Mouse (Mus musculus) hindbrain, embryonic 12.5 days (tissue): ENCODE measurements around the gene Olfr716. TPM values are rescaled to one million over a fixed set of nuclear protein-coding genes. Genes with fewer than 3 reads are reported as not detected.
"Not testable (repeated sequence)": the region's sequence is repeated elsewhere in the genome, so short reads cannot be mapped to it uniquely, and the experiment has no call there.

ENCODE experiments used
- ATAC-seq: fragments of 200-750 bp; cut with Nextera tagmentation; 2 replicates; pipeline ENCODE4 v1.8.0; 2017; ENCODE audit warnings: moderate TSS enrichment; ENCODE audit not compliant: low FRiP score
- H3K27ac ChIP-seq: fragments of 300-500 bp; sonication (generic); 2 replicates; pipeline ENCODE4 v1.5.1; 2016; ENCODE audit warnings: mild to moderate bottlenecking
- H3K27me3 ChIP-seq: fragments of 300-500 bp; sonication (generic); 2 replicates; pipeline ENCODE4 v1.6.1; 2016; ENCODE audit warnings: mild to moderate bottlenecking
- H3K36me3 ChIP-seq: fragments of 300-500 bp; sonication (generic); 2 replicates; pipeline ENCODE4 v1.6.1; 2016; ENCODE audit warnings: mild to moderate bottlenecking
- H3K4me1 ChIP-seq: fragments of 300-500 bp; sonication (generic); 2 replicates; pipeline ENCODE4 v1.6.1; 2016
- H3K4me2 ChIP-seq: fragments of 300-500 bp; sonication (generic); replicated peaks from 2 replicates; pipeline ENCODE4 v1.6.1; 2016; ENCODE audit warnings: mild to moderate bottlenecking
- H3K4me3 ChIP-seq: fragments of 300-500 bp; sonication (generic); 2 replicates; pipeline ENCODE4 v1.5.1; 2016; ENCODE audit warnings: mild to moderate bottlenecking
- H3K9ac ChIP-seq: fragments of 300-500 bp; sonication (generic); 2 replicates; pipeline ENCODE4 v1.6.1; 2016; ENCODE audit warnings: mild to moderate bottlenecking, moderate library complexity
- H3K9me3 ChIP-seq: fragments of 300-500 bp; sonication (generic); replicated peaks from 2 replicates; pipeline ENCODE4 v1.6.1; 2016; ENCODE audit warnings: mild to moderate bottlenecking
- WGBS: fragments of 180-500 bp; shearing (Covaris S2); methylation state at CpG from one replicate; pipeline ENCODE4 v1.1.7; 2016; 5-methylcytosine and 5-hydroxymethylcytosine counted together
- polyA plus RNA-seq: library from polyadenylated mRNA; unstranded; fragments of >200 nt; fragmentation: Nextera tagmentation; extraction: Ambion mirVana; gene quantifications from 2 replicates; pipeline ENCODE4 v1.2.1, GENCODE M21; 2016

Gene Olfr716
- not detected in 2 replicates for polyA plus RNA-seq

DNA sequence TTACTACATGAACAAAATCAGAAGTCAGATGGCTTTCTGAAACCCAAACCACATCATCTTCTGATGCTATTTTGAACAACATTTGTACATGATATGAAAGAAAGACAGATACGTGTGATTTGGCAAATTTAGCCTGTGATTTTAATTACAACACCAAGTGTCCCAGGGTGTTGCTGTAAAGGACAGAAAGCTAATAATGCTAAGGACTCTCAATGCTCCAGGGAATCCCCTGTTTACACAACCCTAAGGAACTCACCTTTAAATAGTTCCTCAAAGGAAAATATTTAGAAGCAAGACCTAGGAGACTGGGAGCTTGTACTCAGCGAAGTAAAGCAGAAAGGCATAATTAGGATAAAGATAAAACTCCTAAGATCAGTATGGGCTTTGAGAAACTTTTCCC, at the start of gene Olfr716:
TSS of gene Olfr716 (plus strand) at position 301 of the 400 bp plus-strand sequence.
- H3K9ac ChIP-seq, H3K27ac ChIP-seq, H3K36me3 ChIP-seq, H3K27me3 ChIP-seq, H3K4me2 ChIP-seq, H3K4me1 ChIP-seq, ATAC-seq, H3K4me3 ChIP-seq, H3K9me3 ChIP-seq: not testable (repeated sequence)
- 77% methylated on average over 2 of the region's 2 CpGs for WGBS

DNA sequence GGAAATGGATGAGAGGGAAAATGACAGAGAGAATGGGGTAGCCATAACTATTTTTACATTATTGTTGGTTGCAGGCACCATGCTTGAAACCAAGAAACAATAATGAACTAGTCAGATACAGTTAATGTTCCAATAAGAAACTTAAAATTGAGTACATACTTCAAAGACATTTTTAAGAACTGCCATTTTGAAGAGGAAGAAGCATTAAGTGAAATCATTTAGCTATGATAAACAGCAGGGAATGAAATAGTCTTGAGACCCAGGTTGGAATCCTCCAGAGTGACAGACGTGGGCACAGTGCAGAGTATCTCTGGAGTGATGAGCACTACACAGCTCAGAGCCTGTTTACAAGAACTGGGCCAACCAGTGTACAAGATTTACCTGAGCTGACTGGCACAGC, 45.2 kb upstream of the Olfr716 start, which contains the start of gene Olfr17:
TSS of gene Olfr17 (plus strand) at position 301 of the 400 bp plus-strand sequence.
- Histone ChIP-seq H3K4me3 (no peak within 1 kb of the TSS), H3K27me3 (no peaks in the 10 kb centered on the region), H3K27ac (no peak within 1 kb of the TSS), H3K9ac (no peak within 1 kb of the TSS), H3K9me3 (no peaks in the 10 kb centered on the region), H3K36me3 (no peaks in the 10 kb centered on the region), H3K4me2 (no peak within 1 kb of the TSS), H3K4me1 (no peaks in the 10 kb centered on the region)
- no peak for ATAC-seq
- WGBS = 72% methylated on average over 1 of the region's 1 CpGs

DNA sequence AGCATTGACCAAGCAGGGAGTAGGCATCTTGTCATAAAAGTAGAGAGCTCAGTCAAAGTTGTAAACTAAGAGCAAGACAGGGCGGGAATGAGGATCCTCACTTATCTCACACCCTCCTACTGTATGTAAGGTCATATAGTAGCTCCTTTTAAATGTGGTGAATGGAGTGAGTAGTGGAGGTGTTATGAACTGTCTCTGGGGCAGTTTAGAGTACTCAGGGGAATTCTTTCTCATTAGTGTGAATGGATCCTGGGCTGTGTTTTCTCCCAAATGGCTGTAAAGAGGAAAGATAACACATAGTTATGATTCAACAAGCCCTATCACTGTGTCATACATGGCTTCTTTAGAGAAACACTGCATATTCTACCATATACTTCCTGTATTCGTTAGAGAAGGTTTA, 27.9 kb upstream of the Olfr716 start, which contains the start of gene Olfr715b:
TSS of gene Olfr715b (minus strand) at position 101 of the 400 bp plus-strand sequence.
- 83% methylated on average over 2 of the region's 2 CpGs for WGBS
- not testable (repeated sequence) for H3K9ac ChIP-seq

DNA sequence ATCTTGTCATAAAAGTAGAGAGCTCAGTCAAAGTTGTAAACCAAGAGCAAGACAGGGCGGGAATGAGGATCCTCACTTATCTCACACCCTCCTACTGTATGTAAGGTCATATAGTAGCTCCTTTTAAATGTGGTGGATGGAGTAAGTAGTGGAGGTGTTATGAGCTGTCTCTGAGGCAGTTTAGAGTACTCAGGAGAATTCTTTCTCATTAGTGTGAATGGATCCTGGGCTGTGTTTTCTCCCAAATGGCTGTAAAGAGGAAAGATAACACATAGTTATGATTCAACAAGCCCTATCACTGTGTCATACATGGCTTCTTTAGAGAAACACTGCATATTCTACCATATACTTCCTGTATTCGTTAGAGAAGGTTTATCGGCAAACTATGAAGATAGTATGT, 7.1 kb upstream of the Olfr716 start, which contains the start of gene Olfr715:
TSS of gene Olfr715 (minus strand) at position 101 of the 400 bp plus-strand sequence.
- not testable (repeated sequence) for H3K27me3 ChIP-seq, H3K9ac ChIP-seq, H3K4me2 ChIP-seq, H3K36me3 ChIP-seq, ATAC-seq, H3K4me1 ChIP-seq, H3K9me3 ChIP-seq, H3K4me3 ChIP-seq, H3K27ac ChIP-seq
- WGBS = 91% methylated on average over 3 of the region's 3 CpGs

More for the DNA sequence above, 27.9 kb upstream of the Olfr716 start, which contains the start of gene Olfr715b:
- not testable (repeated sequence) for H3K27ac ChIP-seq, H3K4me1 ChIP-seq, H3K4me2 ChIP-seq, H3K9me3 ChIP-seq, H3K27me3 ChIP-seq, H3K4me3 ChIP-seq, ATAC-seq, H3K36me3 ChIP-seq

DNA sequence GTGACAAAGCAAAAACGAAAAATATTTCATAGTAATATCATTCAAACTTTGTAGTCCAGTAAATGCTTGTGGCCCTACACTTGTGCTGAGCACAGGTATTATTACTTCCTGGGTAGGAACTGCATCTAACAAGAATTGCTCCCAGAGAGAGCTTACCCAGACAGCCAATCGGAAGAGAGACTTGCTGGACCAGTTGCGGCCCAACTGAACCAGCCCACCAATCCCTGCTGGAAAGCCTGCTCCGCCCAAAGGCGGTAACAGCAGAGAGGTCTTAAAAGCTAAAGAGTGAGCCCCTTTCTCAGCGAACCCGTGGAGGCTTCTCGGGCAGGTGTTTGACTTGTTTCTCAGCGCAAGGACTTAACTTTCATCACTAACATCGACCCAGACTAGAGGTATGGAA, 28.6 kb downstream of the Olfr716 start, which contains the start of gene Nlrp14:
TSS of gene Nlrp14 (plus strand) at position 301 of the 400 bp plus-strand sequence.
- no peak within 1 kb of the TSS for H3K27ac ChIP-seq
- H3K36me3 ChIP-seq = no peaks in the 10 kb centered on the region
- H3K9ac ChIP-seq = no peak within 1 kb of the TSS
- H3K4me3 ChIP-seq = no peak within 1 kb of the TSS
- no peaks in the 10 kb centered on the region for H3K9me3 ChIP-seq
- H3K4me1 ChIP-seq = no peaks in the 10 kb centered on the region
- H3K27me3 ChIP-seq = no peaks in the 10 kb centered on the region
- H3K4me2 ChIP-seq = no peak within 1 kb of the TSS
- WGBS = 82% methylated on average over 10 of the region's 10 CpGs
- ATAC-seq = no peak

DNA sequence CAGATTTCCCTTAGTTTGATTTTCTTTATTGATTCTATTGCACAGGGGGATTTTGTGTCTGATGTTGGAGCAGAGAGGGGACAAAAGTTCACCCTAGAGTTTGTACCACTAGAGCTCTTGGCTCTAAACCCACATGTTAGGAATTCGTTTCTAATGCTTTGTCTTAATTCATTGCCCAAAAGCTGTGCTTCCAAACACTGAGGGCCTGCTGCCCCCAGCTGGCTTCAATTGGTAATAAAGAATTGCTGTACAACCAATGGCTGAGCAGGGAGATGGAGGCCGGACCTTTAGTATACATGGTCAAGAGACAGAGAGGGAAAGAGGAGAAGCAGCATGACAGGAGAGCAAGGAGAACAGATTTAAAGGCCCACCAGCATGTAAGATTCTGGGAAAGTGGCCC, 42.3 kb downstream of the Olfr716 start:
- ATAC-seq = no peak
- Histone ChIP-seq H3K27ac (no peak overlapping the region), H3K4me2 (no peak overlapping the region), H3K4me3 (no peak overlapping the region), H3K9me3 (no peaks in the 10 kb centered on the region), H3K9ac (no peak overlapping the region), H3K4me1 (no peaks in the 10 kb centered on the region), H3K27me3 (no peaks in the 10 kb centered on the region), H3K36me3 (no peaks in the 10 kb centered on the region)
- WGBS = 46% methylated on average over 2 of the region's 2 CpGs

Other genes starting within 250 kb of the Olfr716 start
- gene Olfr707, start 237.1 kb upstream of the Olfr716 start, polyA plus RNA-seq = not detected in 2 replicates
- gene Olfr1532-ps1, start 230.3 kb upstream of the Olfr716 start, polyA plus RNA-seq = not detected in 2 replicates
- not detected in 2 replicates for gene Olfr709-ps1, start 206.1 kb upstream of the Olfr716 start, polyA plus RNA-seq
- not detected in 2 replicates for gene Olfr710, start 190.0 kb upstream of the Olfr716 start, polyA plus RNA-seq
- not detected in 2 replicates for gene Olfr6, start 174.4 kb upstream of the Olfr716 start, polyA plus RNA-seq
- not detected in 2 replicates for gene Olfr711, start 162.9 kb upstream of the Olfr716 start, polyA plus RNA-seq
- gene Olfr2, start 132.3 kb upstream of the Olfr716 start, polyA plus RNA-seq = not detected in 2 replicates
- gene Olfr713, start 107.2 kb upstream of the Olfr716 start, polyA plus RNA-seq = not detected in 2 replicates
- not detected in 2 replicates for gene Olfr714, start 67.3 kb upstream of the Olfr716 start, polyA plus RNA-seq
- gene Olfr17, start 45.1 kb upstream of the Olfr716 start, polyA plus RNA-seq = not detected in 2 replicates
- not detected in 2 replicates for gene Olfr715b, start 28.0 kb upstream of the Olfr716 start, polyA plus RNA-seq
- gene Olfr715, start 7.2 kb upstream of the Olfr716 start, polyA plus RNA-seq = not detected in 2 replicates
- gene Nlrp14, start 28.7 kb downstream of the Olfr716 start, polyA plus RNA-seq = not detected in 2 replicates
- gene Rbmxl2, start 71.1 kb downstream of the Olfr716 start, polyA plus RNA-seq = not detected in 2 replicates
- 5.1 and 6.3 TPM in 2 replicates for gene Syt9, start 232.4 kb downstream of the Olfr716 start, polyA plus RNA-seq